Mouse (Mus musculus) C2C12 (cell line): ENCODE data around the gene Csf3r.

Experiments
- CTCF ChIP-seq: IDR thresholded peaks from one replicate; pipeline ENCODE4 v1.5.1; 2011; ENCODE audit not compliant: control insufficient read depth, insufficient read depth, insufficient read length
- MAX ChIP-seq: IDR thresholded peaks from one replicate; pipeline ENCODE4 v1.6.1; 2011; ENCODE audit warnings: mild to moderate bottlenecking, control low read depth
- MYOD1 ChIP-seq: IDR thresholded peaks from one replicate; pipeline ENCODE4 v1.6.1; 2011; ENCODE audit warnings: low read depth; ENCODE audit not compliant: control insufficient read depth, insufficient read length
- USF1 ChIP-seq: IDR thresholded peaks from one replicate; pipeline ENCODE4 v1.6.1; 2011; ENCODE audit warnings: low read depth, mild to moderate bottlenecking, control low read depth, moderate library complexity

DNA sequence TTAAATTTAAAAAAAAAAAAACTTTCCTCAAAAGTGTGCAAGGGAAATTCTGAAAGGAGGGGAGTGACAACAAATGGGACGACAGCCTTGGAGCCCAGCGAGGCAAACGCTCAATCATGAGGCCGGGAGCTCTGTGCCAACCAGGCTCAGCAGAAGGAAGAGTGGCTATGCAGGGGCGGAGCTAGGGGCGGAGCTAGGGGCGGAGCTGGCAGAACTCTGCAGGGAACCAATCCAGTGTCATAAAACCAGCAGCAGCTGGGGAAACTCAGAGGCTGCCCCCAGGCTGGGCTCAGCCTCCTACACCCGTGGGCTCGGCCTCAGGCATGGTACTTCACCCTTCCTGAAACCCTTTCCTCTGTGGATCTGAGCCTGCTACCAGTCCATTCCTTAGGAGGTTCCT is 46.6 kb upstream of the Csf3r start:
- TF ChIP-seq CTCF = no peak
- TF ChIP-seq USF1 = no peak
- TF ChIP-seq MAX = no peak
- TF ChIP-seq MYOD1 = no peak
